Mouse (Mus musculus) Patski (cell line): ENCODE data around the gene Gata2. TPM values are rescaled to one million over a fixed set of nuclear protein-coding genes. Genes with fewer than 3 reads are reported as not detected.
"Not testable (repeated sequence)": the region's sequence is repeated elsewhere in the genome, so short reads cannot be mapped to it uniquely, and the experiment has no call there.

Experiments
- ATAC-seq: fragments of 100-300 bp; one replicate; pipeline ENCODE4 v1.8.0; 2021
- CTCF ChIA-PET: fragments of 350-600 bp; sonication (Branson Sonifier 250); formaldehyde crosslinking; loops from one replicate; lab custom pipeline; 2022; ENCODE audit warnings: inconsistent platforms; lab: Charles Lee
- POLR2A ChIA-PET: fragments of 350-600 bp; sonication (Branson Sonifier 250); formaldehyde crosslinking; loops from one replicate; lab custom pipeline; 2022; ENCODE audit warnings: antibody characterized with exemption, inconsistent platforms; lab: Charles Lee
- DNase-seq: peaks from one replicate; pipeline ENCODE4 v3.0.0-alpha.2; 2011; ENCODE audit warnings: low read depth, low spot score
- H3K27me3 ChIP-seq: fragments of 371-371 bp; one replicate; pipeline ENCODE4 v1.5.1; 2021
- CTCF ChIP-seq: fragments of 100-300 bp; IDR thresholded peaks from one replicate; pipeline ENCODE4 v1.5.1; 2021
- in situ Hi-C: fragments of 300-500 bp; cut with MboI; formaldehyde crosslinking; loops from 3 replicates; pipeline ENCODE4 v1.11.1; 2018; ENCODE audit warnings: low pct_unique_long_range_greater_than_20kb, mixed read lengths
- polyA plus RNA-seq: library from polyadenylated mRNA; unstranded; gene quantifications from one replicate; pipeline ENCODE4 v1.2.3, GENCODE M21; 2021

The Gata2 gene
- 6.2 TPM for polyA plus RNA-seq

GRCm38 (mm10) chr6:88193433-88194052, at the start of gene Gata2:
Gene Gata2, plus strand, starts transcription at chr6:88193891.
- DNase-seq (peak; percentile 22), ATAC-seq (peak; percentile 41)
- ChIA-PET CTCF (interaction anchor here (1.0 to 1.8 kb wide), 4 partner anchors 48 to 307 kb away, joined by 3 to 8 read pairs (median 4); no protein-coding TSS in a partner anchor), POLR2A (interaction anchor here (0.6 to 1.5 kb wide), 3 partner anchors 48 to 127 kb away, joined by 4 to 7 read pairs (median 4); no protein-coding TSS in a partner anchor)
- in situ Hi-C loops: loop anchor here (5.0 to 25.0 kb wide), 2 partner anchors 239 to 669 kb away; no protein-coding TSS in a partner anchor
- no peak for TF ChIP-seq CTCF
- no peaks in the 10 kb centered on the region for H3K27me3 ChIP-seq

- ChIA-PET CTCF (no interaction called here), POLR2A (interaction anchor here (0.6 kb wide), 1 partner anchor 179 kb away, joined by 4 read pairs; no protein-coding TSS in a partner anchor)
- in situ Hi-C loops: no loop called here
- no peak for ATAC-seq
- peaks cover 2% of the 10 kb centered on the region for H3K27me3 ChIP-seq
- no peak for TF ChIP-seq CTCF
- DNase-seq: no peak
Observed at GRCm38 (mm10) chr6:88145793-88146192, 47.9 kb upstream of the Gata2 start.

GRCm38 (mm10) chr6:88146576-88146975, 47.1 kb upstream of the Gata2 start:
- no peak for ATAC-seq
- ChIA-PET CTCF (no interaction called here), POLR2A (no interaction called here)
- no peak for TF ChIP-seq CTCF
- no peak for DNase-seq
- in situ Hi-C loops: no loop called here
- H3K27me3 ChIP-seq: peaks cover 2% of the 10 kb centered on the region

- ATAC-seq (no peak), DNase-seq (no peak)
- in situ Hi-C loops: no loop called here
- ChIA-PET CTCF (no interaction called here), POLR2A (no interaction called here)
- peaks cover 2% of the 10 kb centered on the region for H3K27me3 ChIP-seq
- TF ChIP-seq CTCF: no peak
Observed at GRCm38 (mm10) chr6:88147411-88148003, 46.2 kb upstream of the Gata2 start.

GRCm38 (mm10) chr6:88151335-88151734, 42.4 kb upstream of the Gata2 start:
- in situ Hi-C loops: no loop called here
- ATAC-seq (no peak), DNase-seq (no peak)
- H3K27me3 ChIP-seq: no peaks in the 10 kb centered on the region
- TF ChIP-seq CTCF: no peak
- POLR2A ChIA-PET: no interaction called here
- CTCF ChIA-PET: no interaction called here

- no peak for TF ChIP-seq CTCF
- no peaks in the 10 kb centered on the region for H3K27me3 ChIP-seq
- ATAC-seq: no peak
- in situ Hi-C loops: no loop called here
- POLR2A ChIA-PET: interaction anchor here (1.1 kb wide), 1 partner anchor 18 kb away, joined by 3 read pairs; no protein-coding TSS in a partner anchor
- CTCF ChIA-PET: interaction anchor here (1.0 kb wide), 1 partner anchor 347 kb away, joined by 3 read pairs; no protein-coding TSS in a partner anchor
- DNase-seq: no peak
Observed at GRCm38 (mm10) chr6:88152127-88152705, 41.5 kb upstream of the Gata2 start.

- DNase-seq (no peak), ATAC-seq (no peak)
- in situ Hi-C loops: no loop called here
- ChIA-PET CTCF (interaction anchor here (1.0 kb wide), 1 partner anchor 346 kb away, joined by 3 read pairs; no protein-coding TSS in a partner anchor), POLR2A (interaction anchor here (1.1 kb wide), 1 partner anchor 19 kb away, joined by 3 read pairs; no protein-coding TSS in a partner anchor)
- TF ChIP-seq CTCF: no peak
- no peaks in the 10 kb centered on the region for H3K27me3 ChIP-seq
Observed at GRCm38 (mm10) chr6:88152979-88153378, 40.7 kb upstream of the Gata2 start.

- ATAC-seq, POLR2A ChIA-PET, in situ Hi-C loops, H3K27me3 ChIP-seq, DNase-seq, CTCF ChIA-PET: not testable (repeated sequence)
Observed at GRCm38 (mm10) chr6:88155614-88156013, 38.1 kb upstream of the Gata2 start.

GRCm38 (mm10) chr6:88158790-88159189, 34.9 kb upstream of the Gata2 start:
- H3K27me3 ChIP-seq: no peaks in the 10 kb centered on the region
- ChIA-PET CTCF (no interaction called here), POLR2A (interaction anchor here (0.6 kb wide), 1 partner anchor 25 kb away, joined by 3 read pairs; no protein-coding TSS in a partner anchor)
- in situ Hi-C loops: no loop called here
- no peak for DNase-seq
- ATAC-seq: no peak
- no peak for TF ChIP-seq CTCF

- TF ChIP-seq CTCF: no peak
- ChIA-PET POLR2A (no interaction called here), CTCF (no interaction called here)
- ATAC-seq: no peak
- H3K27me3 ChIP-seq: no peaks in the 10 kb centered on the region
- no peak for DNase-seq
- in situ Hi-C loops: no loop called here
Observed at GRCm38 (mm10) chr6:88166054-88166453, 27.6 kb upstream of the Gata2 start.
